Mouse (Mus musculus) splenic B cell, adult 2 months (primary cell): ENCODE measurements around the gene Tbr1.

Experiments used
- DNase-seq: peaks from one replicate; pipeline ENCODE4 v3.0.0-alpha.2; 2011; ENCODE audit warnings: low read depth, low spot score
- H3K27me3 ChIP-seq: 2 replicates; pipeline ENCODE4 v1.6.1; 2012; ENCODE audit warnings: mild to moderate bottlenecking, low read length, moderate library complexity, mixed read lengths; ENCODE audit not compliant: control insufficient read depth, poor library complexity, insufficient read depth, severe bottlenecking
- H3K36me3 ChIP-seq: 2 replicates; pipeline ENCODE4 v1.6.1; 2012; ENCODE audit warnings: mild to moderate bottlenecking, low read length, moderate library complexity, mixed read lengths; ENCODE audit not compliant: control insufficient read depth, poor library complexity, insufficient read depth, severe bottlenecking

The Tbr1 gene

GRCm38 (mm10) chr2:61806346-61806825 lies 3.7 kb downstream of the Tbr1 start:
- no peaks in the 10 kb centered on the region; the same call in 1 of the 2 replicates for H3K27me3 ChIP-seq
- no peak for DNase-seq
- no peaks in the 10 kb centered on the region for H3K36me3 ChIP-seq

GRCm38 (mm10) chr2:61807151-61807550 lies 4.4 kb downstream of the Tbr1 start:
- DNase-seq: peak; percentile 49
- Histone ChIP-seq H3K36me3 (no peaks in the 10 kb centered on the region), H3K27me3 (no peaks in the 10 kb centered on the region; the same call in 1 of the 2 replicates)

- Histone ChIP-seq H3K36me3 (no peaks in the 10 kb centered on the region), H3K27me3 (no peaks in the 10 kb centered on the region; the same call in 1 of the 2 replicates)
- no peak for DNase-seq
Observed at GRCm38 (mm10) chr2:61807781-61808180, 5.1 kb downstream of the Tbr1 start.

- peak; percentile 33 for DNase-seq
- Histone ChIP-seq H3K36me3 (no peaks in the 10 kb centered on the region), H3K27me3 (no peaks in the 10 kb centered on the region; the same call in 1 of the 2 replicates)
Observed at GRCm38 (mm10) chr2:61808776-61809175, 6.0 kb downstream of the Tbr1 start.

GRCm38 (mm10) chr2:61809381-61809780 lies 6.7 kb downstream of the Tbr1 start:
- DNase-seq: no peak
- H3K27me3 ChIP-seq: no peaks in the 10 kb centered on the region; the same call in 1 of the 2 replicates
- H3K36me3 ChIP-seq: no peaks in the 10 kb centered on the region

GRCm38 (mm10) chr2:61810751-61811150 lies 8.0 kb downstream of the Tbr1 start:
- DNase-seq: no peak
- peaks cover 3% of the 10 kb centered on the region; the same call in 1 of the 2 replicates for H3K27me3 ChIP-seq
- H3K36me3 ChIP-seq: no peaks in the 10 kb centered on the region

- Histone ChIP-seq H3K36me3 (no peaks in the 10 kb centered on the region), H3K27me3 (peaks cover 3% of the 10 kb centered on the region; the same call in 1 of the 2 replicates)
- DNase-seq: peak; percentile 22
Observed at GRCm38 (mm10) chr2:61811163-61811506, 8.4 kb downstream of the Tbr1 start.

GRCm38 (mm10) chr2:61811507-61812421 lies 9.0 kb downstream of the Tbr1 start:
- peak; percentile 57 for DNase-seq
- Histone ChIP-seq H3K36me3 (no peaks in the 10 kb centered on the region), H3K27me3 (peaks cover 3% of the 10 kb centered on the region; the same call in 1 of the 2 replicates)

GRCm38 (mm10) chr2:61812536-61812935 lies 9.8 kb downstream of the Tbr1 start:
- peak; percentile 30 for DNase-seq

GRCm38 (mm10) chr2:61813106-61813505 lies 10.4 kb downstream of the Tbr1 start:
- DNase-seq: peak; percentile 54
- H3K27me3 ChIP-seq: peaks cover 3% of the 10 kb centered on the region; the same call in 1 of the 2 replicates
- H3K36me3 ChIP-seq: no peaks in the 10 kb centered on the region

More at GRCm38 (mm10) chr2:61812536-61812935, 9.8 kb downstream of the Tbr1 start:
- H3K36me3 ChIP-seq: no peaks in the 10 kb centered on the region
- H3K27me3 ChIP-seq: peaks cover 3% of the 10 kb centered on the region; the same call in 1 of the 2 replicates

GRCm38 (mm10) chr2:61813521-61813920 lies 10.8 kb downstream of the Tbr1 start:
- DNase-seq: no peak
- H3K27me3 ChIP-seq: peaks cover 3% of the 10 kb centered on the region; the same call in 1 of the 2 replicates
- H3K36me3 ChIP-seq: no peaks in the 10 kb centered on the region

GRCm38 (mm10) chr2:61814548-61815473 lies 12.1 kb downstream of the Tbr1 start:
- peak; percentile 27 for DNase-seq

GRCm38 (mm10) chr2:61815583-61816313 lies 13.0 kb downstream of the Tbr1 start:
- Histone ChIP-seq H3K27me3 (peaks cover 6% of the 10 kb centered on the region), H3K36me3 (no peaks in the 10 kb centered on the region)
- DNase-seq: no peak

More at GRCm38 (mm10) chr2:61814548-61815473, 12.1 kb downstream of the Tbr1 start:
- H3K36me3 ChIP-seq: no peaks in the 10 kb centered on the region
- peaks cover 3% of the 10 kb centered on the region; the same call in 1 of the 2 replicates for H3K27me3 ChIP-seq

GRCm38 (mm10) chr2:61818197-61818596 lies 15.5 kb downstream of the Tbr1 start:
- no peaks in the 10 kb centered on the region for H3K36me3 ChIP-seq
- H3K27me3 ChIP-seq: peaks cover 6% of the 10 kb centered on the region
- DNase-seq: no peak
